Mouse (Mus musculus) monocyte, adult 2 months (primary cell): ENCODE measurements around the gene Mcm7.
A peak's percentile ranks its signal among the peaks of the same experiment; 100 is the strongest.

ENCODE experiments used
- DNase-seq, 2 experiments: peaks; one replicate each; pipeline ENCODE4 v3.0.0; 2022; ENCODE audit warnings: low spot score in 2 of 2, low read depth in 1 of 2

Mcm7 gene

DNA sequence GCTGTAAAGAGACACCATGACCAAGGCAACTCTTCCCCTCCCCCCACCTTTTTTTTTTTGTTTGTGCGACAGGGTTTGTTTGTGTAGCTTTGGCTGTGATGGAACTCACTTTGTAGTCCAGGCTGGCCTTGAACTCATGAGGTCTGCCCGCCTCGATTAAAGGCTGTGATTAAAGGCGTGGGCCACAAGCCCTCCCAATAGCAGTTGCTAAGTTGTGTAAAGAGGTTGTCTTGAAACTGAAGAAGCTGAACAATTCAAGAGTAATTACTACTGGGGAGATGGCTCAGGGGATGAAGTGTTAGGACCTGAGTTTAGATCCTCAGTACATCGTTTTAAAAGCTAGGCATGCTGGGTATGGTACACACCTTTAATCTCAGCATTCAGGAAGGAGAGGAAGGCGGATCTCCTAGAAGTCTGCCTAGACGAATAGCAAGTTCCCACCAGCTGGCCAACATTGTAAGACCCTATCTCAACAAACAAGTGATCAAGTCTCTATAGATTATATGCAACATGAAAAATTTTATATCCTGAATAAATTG, 11.9 kb downstream of the Mcm7 start:
- no peak for DNase-seq

DNA sequence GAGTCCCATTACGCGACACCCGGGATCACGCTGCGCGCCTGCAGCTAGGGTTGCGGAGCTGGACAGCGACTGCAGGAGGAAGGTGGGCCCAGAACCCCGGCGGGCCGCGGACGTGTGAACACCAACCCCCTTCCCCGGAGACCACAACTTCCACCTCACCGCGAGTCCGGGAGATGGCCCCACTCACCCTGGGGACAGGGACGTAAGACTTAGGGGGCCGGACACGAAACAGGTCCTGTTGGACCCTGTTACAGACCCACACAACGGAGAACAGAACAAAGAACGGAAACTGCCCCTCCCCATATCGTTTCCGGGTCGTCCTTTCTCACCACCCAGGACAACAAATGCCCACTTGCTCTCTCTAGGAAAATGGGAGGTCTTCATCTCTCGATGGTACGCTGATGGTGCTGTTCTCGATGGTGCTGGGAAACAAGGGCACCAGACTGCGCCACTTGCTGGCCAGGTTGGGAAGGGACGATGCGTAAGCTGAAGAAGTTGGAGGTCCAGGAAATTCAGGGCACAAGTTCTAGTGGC, 16.7 kb downstream of the Mcm7 start, which contains the start of gene Zfp113:
Gene Zfp113 (minus strand): TSS at position 302 of the 534 bp plus-strand sequence.
- peak; percentile 58 to 62 for DNase-seq

DNA sequence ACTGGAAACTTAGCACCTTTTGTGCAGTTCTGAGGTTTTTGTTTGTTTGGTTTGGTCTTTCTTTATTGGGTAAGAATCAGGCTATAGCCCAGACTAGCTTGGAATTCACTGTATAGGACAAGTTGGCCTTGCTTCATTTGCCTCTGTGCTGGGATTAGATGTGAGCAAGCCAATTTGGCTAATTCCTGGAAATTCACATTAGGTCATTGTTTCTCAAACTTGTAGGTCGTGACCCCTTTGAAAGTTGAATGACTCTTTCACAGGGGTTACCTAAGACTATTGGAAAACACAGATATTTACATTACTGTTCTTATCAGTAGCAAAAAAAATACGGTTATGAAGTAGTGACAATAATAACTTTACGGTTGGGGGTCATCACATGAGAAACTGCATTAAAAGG, 17.8 kb downstream of the Mcm7 start:
- no peak for DNase-seq

DNA sequence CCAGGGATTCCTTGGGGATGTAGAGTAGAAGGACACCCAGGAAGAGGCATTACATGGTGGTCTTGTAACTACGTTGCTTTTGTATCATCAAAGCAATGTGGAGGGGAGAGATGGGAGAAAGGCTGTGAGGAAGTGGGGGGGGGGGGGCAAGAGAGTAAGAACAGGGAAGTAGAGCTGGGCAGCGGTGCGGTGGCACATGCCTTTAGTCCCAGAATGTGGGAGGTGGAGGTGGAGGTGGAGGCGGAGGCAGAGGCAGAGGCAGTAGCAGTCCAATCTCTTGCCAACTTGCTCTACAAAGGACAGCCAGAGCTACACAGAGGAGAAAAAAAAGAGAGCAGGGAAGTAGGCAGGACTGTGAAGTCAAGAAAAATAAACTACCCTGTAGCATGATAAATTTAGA, 33.6 kb downstream of the Mcm7 start:
- DNase-seq: no peak

DNA sequence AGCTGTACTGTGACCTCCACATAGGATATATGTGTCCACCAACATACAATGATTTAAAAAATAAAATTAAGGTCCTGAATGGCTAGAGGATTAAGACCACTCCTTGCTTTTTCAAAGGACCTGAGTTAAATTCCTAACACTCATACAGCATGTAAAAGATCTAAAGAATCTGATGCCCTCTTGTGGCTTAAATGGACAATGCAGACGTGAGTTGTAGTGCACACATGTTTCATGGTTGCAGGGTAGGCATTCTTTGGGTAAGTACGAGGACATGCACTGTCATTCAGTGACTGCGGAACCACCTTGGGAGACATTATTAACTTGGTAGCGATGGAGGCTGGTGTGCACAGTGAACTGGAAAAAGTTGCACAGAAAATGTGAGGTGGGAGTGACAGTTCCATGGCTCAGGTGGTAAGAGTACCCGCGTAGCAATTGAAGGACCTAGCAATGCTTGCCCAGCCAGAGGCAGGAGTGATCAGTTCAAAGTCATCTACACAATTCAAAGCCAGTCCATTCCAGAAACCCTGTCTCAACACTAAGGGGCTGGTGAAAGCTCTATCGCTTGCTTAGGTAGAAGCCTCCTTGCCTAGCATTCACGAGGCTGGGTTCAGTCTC, 34.2 kb downstream of the Mcm7 start:
- DNase-seq: no peak

DNA sequence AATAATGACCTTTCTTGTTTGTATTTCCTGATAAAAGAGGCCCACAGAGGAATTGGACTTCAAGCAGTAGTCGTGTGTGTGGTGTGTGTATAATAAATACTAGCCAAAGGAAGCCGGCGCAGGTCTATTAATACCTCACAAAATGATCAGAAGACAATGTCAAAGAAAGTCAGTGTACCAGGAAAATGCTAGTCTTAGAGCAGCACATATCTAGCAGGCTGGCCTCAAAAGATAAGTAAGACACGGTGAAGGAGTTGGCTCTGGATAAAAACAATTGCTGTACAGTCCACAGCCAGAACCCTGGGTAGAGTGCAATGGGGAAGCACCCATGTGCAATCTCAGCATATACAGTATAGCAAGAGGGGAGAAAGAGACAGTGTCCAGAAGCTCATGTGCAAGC, 35.0 kb downstream of the Mcm7 start:
- no peak for DNase-seq

DNA sequence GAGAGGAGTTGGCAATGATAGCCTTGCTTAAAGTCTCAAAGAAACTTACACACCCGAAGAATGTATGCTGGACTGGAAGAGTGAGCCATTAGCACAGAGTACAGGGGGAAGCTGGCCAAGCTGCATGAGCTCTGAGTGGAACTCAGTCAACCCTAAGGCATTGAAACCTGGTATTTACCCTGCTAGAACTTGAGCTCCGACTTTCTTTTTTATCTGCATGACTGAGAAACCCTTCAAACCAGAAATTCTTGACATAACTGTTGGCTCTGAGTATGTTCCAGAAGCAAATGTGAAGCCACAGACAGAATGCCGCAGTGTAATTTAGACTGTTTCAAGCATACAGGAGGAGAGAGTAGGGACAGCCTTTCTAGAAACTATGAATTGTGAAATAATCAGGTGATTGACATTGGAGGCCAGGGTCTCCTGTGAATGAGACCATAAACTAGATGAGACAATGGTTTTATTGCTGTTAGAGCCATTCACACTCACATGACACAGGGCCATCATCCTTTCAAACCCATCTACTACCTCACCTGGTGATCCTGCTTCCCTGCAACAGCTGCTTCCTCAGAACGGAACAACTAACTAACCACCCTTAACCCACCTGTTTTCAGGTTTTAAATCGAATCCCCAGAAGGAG, 39.7 kb downstream of the Mcm7 start:
- no peak for DNase-seq

DNA sequence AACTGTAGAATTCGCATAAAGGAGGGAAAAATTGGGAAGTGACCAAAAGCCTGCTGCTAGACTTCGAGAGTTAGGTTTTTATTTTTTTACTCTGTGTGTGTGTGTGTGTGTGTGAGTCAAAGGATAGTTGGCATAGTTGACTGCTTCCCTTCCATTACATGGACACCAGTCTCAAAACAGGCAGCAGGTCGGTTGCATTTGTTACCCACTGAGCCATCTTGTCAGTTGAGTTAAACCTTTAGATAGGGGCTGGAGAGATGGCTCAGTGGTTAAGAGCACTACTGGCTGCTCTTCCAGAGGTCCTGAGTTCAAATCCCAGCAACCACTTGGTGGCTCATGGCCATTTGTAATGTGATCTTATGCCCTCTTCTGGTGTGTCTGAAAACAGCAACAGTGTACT, 54.2 kb downstream of the Mcm7 start:
- no peak for DNase-seq

DNA sequence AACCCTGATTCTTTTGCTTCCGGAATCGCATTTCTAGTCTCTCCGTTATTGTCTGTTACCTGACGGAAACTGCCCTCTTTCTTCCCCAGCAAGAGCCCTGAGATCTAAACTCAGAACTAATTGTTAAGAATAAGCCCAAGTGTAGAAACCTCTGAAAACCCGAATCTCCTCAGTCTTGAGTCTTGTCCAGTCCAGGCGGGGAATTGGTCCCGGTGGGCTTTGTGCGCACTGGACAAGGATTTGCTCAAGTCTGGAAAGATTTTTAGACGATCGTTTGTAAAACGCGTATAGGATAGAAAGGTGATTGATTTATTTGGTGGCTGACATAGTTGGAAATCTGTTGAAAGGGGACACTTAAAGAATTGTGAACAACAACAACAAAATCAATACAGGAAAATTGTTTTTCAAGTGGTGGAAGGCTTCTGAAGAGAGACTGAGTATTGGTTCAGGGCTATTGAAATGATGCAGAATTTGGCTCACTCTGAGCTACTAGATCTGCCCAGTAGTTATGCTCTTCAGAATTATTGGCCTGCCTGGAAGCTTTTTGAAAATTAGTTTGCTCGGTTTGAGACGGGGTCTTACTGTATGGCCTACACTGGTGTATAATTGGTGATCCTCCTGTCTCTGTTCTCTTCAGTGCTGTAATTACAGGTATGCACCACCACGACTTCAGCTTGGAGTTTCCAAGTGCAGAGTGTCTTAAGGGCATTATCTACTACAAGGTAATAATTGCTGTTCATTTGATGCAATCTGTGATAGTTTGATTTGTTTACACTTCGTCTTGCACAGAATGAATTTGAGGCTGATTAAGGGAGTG, 54.8 kb downstream of the Mcm7 start:
- DNase-seq: no peak

DNA sequence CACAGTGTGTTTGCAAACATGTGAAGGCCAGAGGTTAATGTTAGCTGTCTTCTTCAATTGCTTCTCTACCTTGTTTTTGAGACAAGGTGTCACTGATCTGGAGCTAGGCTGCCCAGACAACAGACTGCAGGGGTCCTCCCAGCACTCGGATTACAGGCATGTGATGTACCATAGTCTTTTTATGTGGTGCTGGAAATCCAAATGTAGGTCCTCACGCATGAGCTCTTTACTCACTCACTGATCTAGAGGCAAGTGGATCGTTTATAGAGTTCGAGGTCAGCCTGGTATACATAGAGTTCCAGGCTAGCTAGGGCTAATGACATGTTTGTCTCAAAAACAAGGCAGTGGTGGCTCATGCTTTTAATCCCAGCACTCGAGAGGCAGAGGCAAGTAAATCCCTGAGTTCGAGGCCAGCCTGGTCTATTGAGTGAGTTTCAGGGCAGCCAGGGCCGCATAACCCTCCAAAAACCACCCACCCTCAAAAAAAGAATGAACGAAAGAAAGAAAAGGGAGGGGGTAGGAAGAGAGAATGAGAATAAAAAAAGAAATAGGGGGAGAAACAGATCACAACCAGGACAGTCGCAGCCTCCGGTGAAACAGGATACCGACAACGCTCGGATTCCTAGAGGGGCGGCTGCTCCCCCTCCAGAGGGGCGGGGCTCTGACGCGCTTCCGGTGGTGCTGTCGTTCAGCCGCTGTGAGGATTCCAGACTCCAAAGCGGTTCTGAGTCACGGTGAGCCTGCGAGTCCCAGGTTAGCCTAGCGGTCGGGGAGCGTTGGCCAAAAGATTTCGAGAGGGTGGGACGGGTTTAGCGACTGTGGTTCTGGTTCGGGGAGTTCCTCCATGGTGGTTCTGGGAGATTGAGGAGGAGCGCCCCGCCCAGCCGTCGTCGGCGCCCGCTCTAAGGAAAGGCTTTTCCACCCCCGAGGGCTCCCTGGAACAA, 55.7 kb downstream of the Mcm7 start, which contains the start of gene Zscan21:
Gene Zscan21 (plus strand): TSS at position 649 of the 944 bp plus-strand sequence.
- DNase-seq: peak; percentile 38 to 64
